ENCODE assay signal across 42 mouse cellular contexts in the genomic region with DNA sequence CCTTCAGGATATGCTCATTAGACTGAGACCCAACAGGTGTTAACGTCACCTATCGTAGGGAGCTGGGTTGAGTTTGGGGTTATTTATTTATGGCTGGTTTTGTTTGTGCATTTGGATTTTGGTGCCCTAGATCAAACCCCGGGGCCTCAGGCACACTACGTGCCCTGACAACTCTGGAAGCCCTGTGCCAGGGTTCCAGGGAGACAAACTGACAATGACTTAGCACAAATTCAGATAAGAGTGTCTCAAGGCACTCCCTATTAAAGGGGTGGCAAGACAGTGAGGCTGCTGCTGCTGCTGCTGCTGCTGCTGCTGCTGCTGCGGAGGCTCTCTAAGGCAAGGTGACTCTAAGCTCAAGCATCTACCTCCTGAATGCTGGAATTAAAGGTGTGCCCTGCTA. TPM values are rescaled to one million over a fixed set of nuclear protein-coding genes. Genes with fewer than 3 reads are reported as not detected.
A peak's percentile ranks its signal among the peaks of the same experiment; 100 is the strongest.
DNase-seq lines count a peak whose midpoint lies in the region; ATAC-seq and TF ChIP-seq lines count a peak whose summit lies in the region.
"Had no signal": no experiment of that assay in that cellular context is flagged by ENCODE, and none has a peak within 500 bp of the region (broad histone marks: within the 10 kb centered on the region; RNA-seq: fewer than 3 reads in every experiment).

No protein-coding gene starts in this region.

- peaks cover 7% of the 10 kb centered on the region for H3K36me3 ChIP-seq in G1E (replicated peaks)
- no peaks in the 10 kb centered on the region for H3K36me3 ChIP-seq in liver, embryonic 15.5 days (replicated peaks)
- H3K36me3 ChIP-seq in hindbrain, embryonic 14.5 days (replicated peaks; ENCODE audit: control insufficient read depth, insufficient read depth), result no peaks in the 10 kb centered on the region
- H3K36me3 ChIP-seq: embryonic facial prominence, embryonic 10.5 days; embryonic facial prominence, embryonic 15.5 days; forebrain, embryonic 10.5 days; forebrain, embryonic 15.5 days; heart, embryonic 12.5 days; hindbrain, embryonic 13.5 days; kidney, embryonic 15.5 days; limb, embryonic 10.5 days; limb, embryonic 15.5 days; midbrain, embryonic 13.5 days had no signal

- peak overlapping the region; percentile 99 for H3K27ac ChIP-seq in liver, embryonic 15.5 days (replicated peaks)
- H3K27ac ChIP-seq in hindbrain, embryonic 14.5 days, result no peak overlapping the region
- H3K27ac ChIP-seq: embryonic facial prominence, embryonic 10.5 days; embryonic facial prominence, embryonic 15.5 days; forebrain, embryonic 10.5 days; forebrain, embryonic 15.5 days; hindbrain, embryonic 13.5 days; kidney, embryonic 15.5 days; limb, embryonic 10.5 days; limb, embryonic 15.5 days; midbrain, embryonic 13.5 days had no signal

- H3K4me2 ChIP-seq in liver, embryonic 15.5 days, result peak overlapping the region; percentile 88
- no peak overlapping the region for H3K4me2 ChIP-seq in hindbrain, embryonic 14.5 days (replicated peaks)
- H3K4me2 ChIP-seq: embryonic facial prominence, embryonic 15.5 days; forebrain, embryonic 15.5 days; heart, embryonic 12.5 days; hindbrain, embryonic 13.5 days; kidney, embryonic 15.5 days; limb, embryonic 15.5 days; midbrain, embryonic 13.5 days had no signal

- DNase-seq in G1E (ENCODE audit: low spot score) (peak; percentile 47), MEL-GATA-1-ER (ENCODE audit: extremely low read depth, low read depth) (peak; percentile 59), liver (peak; percentile 76)
- no peak for DNase-seq in Muller cell, postnatal 12 days (ENCODE audit: inconsistent ontology term)
- no peak for DNase-seq in lung, postnatal 25 days (ENCODE audit: low spot score)
- no peak for DNase-seq in lung, adult 18-20 months
- no peak for DNase-seq in hindbrain, embryonic 14.5 days (ENCODE audit: low spot score)
- DNase-seq: adrenal gland, postnatal 25 days; B cell, adult 2 months; cerebellum, adult 8-10 months; cerebellum, postnatal 25 days; gastrocnemius, postnatal 25 days; heart, adult 18-20 months; heart, postnatal 4 days; kidney, adult 18-20 months; kidney, postnatal 25 days; layer of hippocampus, postnatal 36 days; lung, postnatal 4 days; right cerebral cortex, postnatal 25 days had no signal

- H3K4me1 ChIP-seq in G1E (ENCODE audit: insufficient read depth, low read depth, low read length), result peaks cover 63% of the 10 kb centered on the region
- peaks cover 55% of the 10 kb centered on the region for H3K4me1 ChIP-seq in liver, embryonic 15.5 days (replicated peaks)
- peaks cover 16% of the 10 kb centered on the region for H3K4me1 ChIP-seq in hindbrain, embryonic 14.5 days (replicated peaks; ENCODE audit: control insufficient read depth, insufficient read depth, low read length)

- H3K9me3 ChIP-seq in G1E (replicated peaks), result no peaks in the 10 kb centered on the region
- no peaks in the 10 kb centered on the region for H3K9me3 ChIP-seq in liver, embryonic 15.5 days (replicated peaks)
- no peaks in the 10 kb centered on the region for H3K9me3 ChIP-seq in hindbrain, embryonic 14.5 days (ENCODE audit: control insufficient read depth, low read length)
- H3K9me3 ChIP-seq: embryonic facial prominence, embryonic 10.5 days; embryonic facial prominence, embryonic 15.5 days; forebrain, embryonic 10.5 days; forebrain, embryonic 15.5 days; heart, embryonic 12.5 days; hindbrain, embryonic 13.5 days; kidney, embryonic 15.5 days; limb, embryonic 10.5 days; limb, embryonic 15.5 days; midbrain, embryonic 13.5 days had no signal

- H3K4me3 ChIP-seq in G1E (ENCODE audit: low read depth, low read length), result peak overlapping the region; percentile 54; the same call in 1 of the 2 replicates
- peak overlapping the region; percentile 71 for H3K4me3 ChIP-seq in liver, embryonic 15.5 days (replicated peaks)
- no peak overlapping the region for H3K4me3 ChIP-seq in hindbrain, embryonic 14.5 days (replicated peaks; ENCODE audit: low read length)
- H3K4me3 ChIP-seq: embryonic facial prominence, embryonic 10.5 days; embryonic facial prominence, embryonic 15.5 days; forebrain, embryonic 10.5 days; forebrain, embryonic 15.5 days; heart, embryonic 12.5 days; hindbrain, embryonic 13.5 days; kidney, embryonic 15.5 days; limb, embryonic 10.5 days; limb, embryonic 15.5 days; midbrain, embryonic 13.5 days had no signal

- H3K27me3 ChIP-seq in G1E (ENCODE audit: insufficient read depth, low read length), result 0 out of 2 replicates have a peak, but pooled peaks cover 3% of the 10 kb centered on the region
- 0 out of 2 replicates have a peak, but pooled peaks cover 7% of the 10 kb centered on the region for H3K27me3 ChIP-seq in liver, embryonic 15.5 days
- H3K27me3 ChIP-seq in hindbrain, embryonic 14.5 days (ENCODE audit: control insufficient read depth, insufficient read depth, low read length), result peaks cover 43% of the 10 kb centered on the region

- 44% methylated on average over 5 of the region's 5 CpGs for WGBS in liver, embryonic 15.5 days (ENCODE audit: insufficient replicate concordance)
- 89% methylated on average over 5 of the region's 5 CpGs for WGBS in hindbrain, embryonic 14.5 days

- peak overlapping the region; percentile 54 for H3K9ac ChIP-seq in liver, embryonic 15.5 days
- H3K9ac ChIP-seq in hindbrain, embryonic 14.5 days, result no peak overlapping the region
- H3K9ac ChIP-seq: embryonic facial prominence, embryonic 15.5 days; forebrain, embryonic 15.5 days; heart, embryonic 12.5 days; hindbrain, embryonic 13.5 days; kidney, embryonic 15.5 days; limb, embryonic 15.5 days; midbrain, embryonic 13.5 days had no signal

- no peak for TF ChIP-seq CTCF in G1E (IDR thresholded peaks at IDR 0.05; ENCODE audit: low read depth, low read length)

- ATAC-seq in G1E (ENCODE audit: extremely low read depth, insufficient number of reproducible peaks, low FRiP score, poor library complexity, severe bottlenecking), result peak; percentile 54
- ATAC-seq in liver, embryonic 15.5 days (ENCODE audit: insufficient read depth), result peak; percentile 49
- no peak for ATAC-seq in hindbrain, embryonic 14.5 days (ENCODE audit: low FRiP score)
- ATAC-seq: forebrain, embryonic 15.5 days; midbrain, embryonic 13.5 days had no signal

RNA-seq across cellular contexts. Expression of a gene that starts 2.9 kb away (rescaled TPM):
- total RNA-seq in G1E (2014; fragmentation: Nextera tagmentation) (541 and 661 TPM in 2 replicates), G1E (2017) (2,059 and 2,753 TPM in 2 replicates)
- 6,726 and 9,419 TPM in 2 replicates for polyA plus RNA-seq in G1E (2012)
- polyA plus RNA-seq in liver, embryonic 15.5 days (2015; fragmentation: Nextera tagmentation; extraction: Ambion mirVana), result 1,256 and 1,483 TPM in 2 replicates
- polyA plus RNA-seq in hindbrain, embryonic 14.5 days (2014; fragmentation: Nextera tagmentation; extraction: Ambion mirVana), result 15.7 and 16.9 TPM in 2 replicates
- total RNA-seq: monocyte, adult 5-6 weeks had no signal

RNA-seq across cellular contexts. Expression of a gene that starts 9.3 kb away (rescaled TPM):
- total RNA-seq in G1E (2014; fragmentation: Nextera tagmentation), result 1,659 and 2,059 TPM in 2 replicates
- total RNA-seq in G1E (2017), result 5,034 and 5,354 TPM in 2 replicates
- polyA plus RNA-seq in G1E (2012), result 1,198 and 3,016 TPM in 2 replicates
- 5,156 and 5,724 TPM in 2 replicates for polyA plus RNA-seq in liver, embryonic 15.5 days (2015; fragmentation: Nextera tagmentation; extraction: Ambion mirVana)
- polyA plus RNA-seq in hindbrain, embryonic 14.5 days (2014; fragmentation: Nextera tagmentation; extraction: Ambion mirVana), result 59.7 and 75.2 TPM in 2 replicates

RNA-seq across cellular contexts. Expression of a gene that starts 17.1 kb away (rescaled TPM):
- total RNA-seq in G1E (2014; fragmentation: Nextera tagmentation) (not detected in 2 replicates), G1E (2017) (not detected in 2 replicates)
- not detected in 2 replicates for polyA plus RNA-seq in G1E (2012)
- 0.24 TPM in 1 of 2 replicates, not detected in the other for polyA plus RNA-seq in liver, embryonic 15.5 days (2015; fragmentation: Nextera tagmentation; extraction: Ambion mirVana)
- 215 and 245 TPM in 2 replicates for polyA plus RNA-seq in hindbrain, embryonic 14.5 days (2014; fragmentation: Nextera tagmentation; extraction: Ambion mirVana)
- total RNA-seq: megakaryocyte-erythroid progenitor cell, adult 5-6 weeks; monocyte, adult 5-6 weeks had no signal
- polyA plus RNA-seq: spleen, adult 2 months had no signal

RNA-seq across cellular contexts. Expression of a gene that starts 32.5 kb away (rescaled TPM):
- total RNA-seq in G1E (2014; fragmentation: Nextera tagmentation), result not detected in 2 replicates
- total RNA-seq in G1E (2017), result not detected in 2 replicates
- polyA plus RNA-seq in G1E (2012), result not detected in 2 replicates
- polyA plus RNA-seq in liver, embryonic 15.5 days (2015; fragmentation: Nextera tagmentation; extraction: Ambion mirVana), result 0.81 and 1.2 TPM in 2 replicates
- not detected in 2 replicates for polyA plus RNA-seq in hindbrain, embryonic 14.5 days (2014; fragmentation: Nextera tagmentation; extraction: Ambion mirVana)
- total RNA-seq: adrenal gland, adult 18-20 months; adrenal gland, postnatal 25 days; gastrocnemius, adult 18-20 months; gastrocnemius, postnatal 25 days; heart, adult 18-20 months; heart, postnatal 4 days; layer of hippocampus, adult 18-20 months; layer of hippocampus, postnatal 36 days; left cerebral cortex, postnatal 10 days; megakaryocyte-erythroid progenitor cell, adult 5-6 weeks; monocyte, adult 5-6 weeks had no signal
- polyA plus RNA-seq: embryonic facial prominence, embryonic 10.5 days; forebrain, embryonic 10.5 days; forebrain, embryonic 15.5 days; frontal cortex, adult 2 months; heart, embryonic 12.5 days; heart, postnatal 0 days; hindbrain, embryonic 13.5 days; kidney, embryonic 15.5 days; limb, embryonic 10.5 days; lung, embryonic 16.5 days; midbrain, embryonic 13.5 days; neural tube, embryonic 14.5 days; spleen, adult 2 months; urinary bladder, adult 2 months had no signal

RNA-seq across cellular contexts. Expression of a gene that starts 44.8 kb away (rescaled TPM):
- 37.7 and 39.9 TPM in 2 replicates for total RNA-seq in G1E (2014; fragmentation: Nextera tagmentation)
- total RNA-seq in G1E (2017), result 40.8 and 42.5 TPM in 2 replicates
- 5.6 and 6.0 TPM in 2 replicates for polyA plus RNA-seq in G1E (2012)
- polyA plus RNA-seq in liver, embryonic 15.5 days (2015; fragmentation: Nextera tagmentation; extraction: Ambion mirVana), result 39.4 and 41.7 TPM in 2 replicates
- polyA plus RNA-seq in hindbrain, embryonic 14.5 days (2014; fragmentation: Nextera tagmentation; extraction: Ambion mirVana), result 58.9 and 63.3 TPM in 2 replicates

Comparison
In these comparisons a context has a peak if more than half of its experiments do, and no peak if none do; other contexts are left out.
1. DNase-seq: peak in G1E (single experiment), MEL-GATA-1-ER (single experiment) and liver (single experiment); none in Muller cell, postnatal 12 days (single experiment), lung, postnatal 25 days (single experiment), lung, adult 18-20 months (0 of 2) and hindbrain, embryonic 14.5 days (single experiment).
2. RNA of a gene that starts 2.9 kb away (polyA plus RNA-seq): 6,726 to 9,419 TPM in G1E and 1,256 to 1,483 TPM in liver, embryonic 15.5 days; 15.7 to 16.9 TPM in hindbrain, embryonic 14.5 days; every median in the first group is over 10 times any median in the second.
3. RNA of a gene that starts 9.3 kb away (polyA plus RNA-seq): 5,156 to 5,724 TPM in liver, embryonic 15.5 days and 1,198 to 3,016 TPM in G1E; 59.7 to 75.2 TPM in hindbrain, embryonic 14.5 days; every median in the first group is over 10 times any median in the second.
4. RNA of a gene that starts 17.1 kb away (polyA plus RNA-seq): 215 to 245 TPM in hindbrain, embryonic 14.5 days; 0.24 TPM in liver, embryonic 15.5 days and not detected in G1E; every median in the first group is over 100 times any median in the second.